Mouse (Mus musculus) thymus, postnatal 14 days (tissue): ENCODE measurements around the gene N4bp2l1.

Experiments
- DNase-seq: peaks from one replicate; pipeline ENCODE4 v3.0.0; 2021

Gene N4bp2l1

DNA sequence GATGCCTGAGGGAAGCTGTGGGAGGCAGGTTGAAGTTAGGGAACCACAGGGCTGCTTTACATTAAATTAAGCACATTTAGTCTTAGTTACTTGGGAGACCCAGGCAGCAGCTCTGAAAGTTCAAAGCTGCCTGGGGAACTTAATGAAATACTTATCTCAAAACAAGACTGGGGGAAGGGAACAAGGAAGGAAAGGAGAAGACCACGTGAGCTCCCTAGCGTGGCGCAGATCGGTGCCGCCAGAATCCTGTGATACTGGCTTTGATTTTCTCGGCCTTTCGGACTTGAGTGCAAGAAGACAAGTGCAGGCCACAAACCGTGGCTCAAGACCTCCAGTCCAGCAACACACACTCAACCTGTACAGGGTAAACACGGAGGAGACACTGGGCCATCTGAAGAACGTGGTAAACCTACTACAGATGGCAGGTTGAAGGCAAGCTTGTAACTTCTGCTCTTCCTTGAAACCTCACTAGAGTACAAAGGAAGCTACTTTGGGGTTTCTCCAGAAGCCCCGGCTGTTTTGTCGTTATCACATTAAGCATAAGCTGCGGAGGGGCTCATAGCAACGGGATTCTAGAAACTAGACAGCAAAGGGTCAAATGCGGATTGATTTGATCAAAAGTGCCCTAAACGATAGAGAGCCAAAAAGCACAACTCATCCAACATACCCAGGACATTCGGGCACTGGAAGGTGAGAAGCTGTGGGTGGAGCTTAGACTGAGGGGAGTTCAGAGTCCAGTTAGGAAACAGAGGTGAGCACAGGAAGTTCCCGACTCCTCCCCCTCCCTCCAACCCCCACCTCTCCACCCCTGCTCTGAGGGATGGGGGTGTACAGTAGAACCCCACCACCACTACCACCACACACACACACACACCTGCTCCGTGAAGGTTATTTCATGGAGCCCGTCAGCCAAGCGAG, 1.5 kb upstream of the N4bp2l1 start:
- peak; percentile 41 for DNase-seq

DNA sequence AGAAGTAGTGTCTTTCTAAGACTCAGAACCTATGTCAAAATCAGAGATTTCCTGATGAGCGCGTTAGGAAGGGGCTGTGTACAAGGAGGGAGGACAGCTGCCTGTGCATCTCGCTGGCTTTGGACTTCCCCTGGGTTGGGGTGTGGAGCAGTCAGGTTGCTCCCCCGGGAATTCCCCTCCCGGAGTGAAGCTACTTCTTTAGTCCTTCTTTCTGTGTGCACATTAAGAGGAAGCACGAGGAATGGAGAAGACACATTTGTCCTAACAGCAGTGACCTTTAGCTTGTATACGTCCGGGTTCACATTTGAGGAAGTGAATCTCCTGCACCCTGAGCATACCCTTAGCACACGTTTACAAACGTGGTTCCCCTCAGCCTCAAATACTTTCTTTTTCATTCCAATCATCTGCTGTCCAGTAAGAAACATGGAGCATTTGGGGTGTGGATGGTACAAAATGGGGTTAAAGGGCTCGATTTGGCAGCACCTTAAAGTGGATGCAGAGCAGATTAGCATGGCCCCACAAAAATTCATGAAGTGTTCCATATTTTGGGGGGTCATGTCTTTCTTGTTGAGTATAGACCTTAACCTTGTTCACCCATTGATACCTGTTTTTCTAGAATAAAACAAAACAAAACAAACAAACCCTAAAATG, 1.5 kb downstream of the N4bp2l1 start:
- no peak for DNase-seq

- DNase-seq = no peak
Observed at GRCm38 (mm10) chr5:150594649-150595339, 2.2 kb downstream of the N4bp2l1 start.

GRCm38 (mm10) chr5:150593756-150594648, 3.0 kb downstream of the N4bp2l1 start:
- DNase-seq = peak; percentile 73

DNA sequence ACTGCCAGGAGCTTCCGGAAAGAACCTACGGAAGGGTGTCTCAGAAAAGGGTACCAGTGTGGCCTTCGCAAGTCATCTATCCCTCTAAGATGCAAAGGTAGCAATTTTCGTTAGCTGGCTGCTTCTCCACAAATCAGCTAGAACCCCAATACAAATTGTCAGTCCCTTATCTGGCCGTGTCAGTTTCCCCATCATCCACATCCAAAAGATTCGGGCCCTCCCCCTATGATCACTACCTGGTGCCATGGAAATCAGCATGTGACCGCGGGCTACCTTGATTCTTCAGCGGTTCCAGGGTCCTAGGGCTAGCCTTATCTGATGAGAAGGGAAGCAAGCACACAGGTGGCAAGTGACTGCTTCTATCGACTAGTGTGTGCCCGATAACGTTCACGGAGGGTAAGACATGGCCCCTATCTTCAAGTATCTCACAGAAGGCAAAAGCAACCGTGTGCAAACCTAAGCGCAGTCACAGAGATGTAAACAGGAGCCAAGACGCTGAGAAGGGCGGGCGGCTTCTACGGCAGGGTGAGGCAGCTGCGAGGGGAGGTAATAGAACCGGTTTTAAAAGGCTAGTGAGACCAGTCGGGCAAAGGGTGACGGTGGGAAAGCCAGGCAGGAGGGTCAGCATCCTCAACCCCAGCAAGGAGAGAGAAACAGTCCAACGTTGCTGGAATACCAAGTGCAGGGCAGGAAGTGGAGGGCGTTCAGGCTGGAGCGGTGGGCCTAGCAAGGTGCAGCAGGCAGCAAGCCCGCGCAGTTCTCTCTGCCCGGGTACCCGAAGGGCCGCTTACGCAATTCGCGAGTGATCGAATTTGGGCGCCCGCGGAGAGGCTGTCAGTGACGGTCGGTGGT, 3.9 kb downstream of the N4bp2l1 start:
- peak; percentile 73 for DNase-seq

DNA sequence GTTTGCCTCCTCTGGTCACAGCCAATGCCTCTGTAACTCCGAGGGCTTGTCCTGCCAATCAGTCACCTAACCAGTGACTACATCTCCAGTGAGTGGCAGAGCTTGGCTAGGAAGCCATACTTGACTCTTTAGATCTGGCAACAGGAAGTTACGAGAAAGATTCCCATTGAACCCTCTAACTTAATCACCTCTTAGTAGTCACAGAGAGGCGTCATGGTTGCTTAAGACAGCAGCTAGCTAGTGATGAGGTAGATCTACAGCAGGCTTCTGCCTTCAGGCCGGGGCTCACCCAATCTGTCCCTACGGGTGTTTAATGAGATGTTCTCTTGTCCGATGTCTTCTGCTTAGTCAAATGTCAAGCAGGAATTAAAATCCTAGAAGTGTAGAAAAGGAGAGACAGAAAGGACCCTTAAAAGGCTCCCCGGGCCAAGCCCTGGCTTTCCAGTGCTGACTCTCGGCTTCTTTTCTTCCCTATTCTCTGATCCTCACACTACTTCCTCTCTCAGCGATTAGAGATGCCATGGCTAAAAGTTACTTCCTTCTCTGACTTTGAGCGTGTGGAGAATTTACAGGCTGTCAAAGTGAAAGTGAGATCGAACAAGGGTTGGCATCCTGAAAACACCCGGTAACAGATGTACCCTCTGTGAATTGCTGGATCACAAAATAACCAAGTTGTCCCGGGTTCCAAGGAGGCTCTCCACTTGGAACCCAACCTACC, 4.6 kb downstream of the N4bp2l1 start:
- DNase-seq = peak; percentile 21

- DNase-seq = no peak
Observed at GRCm38 (mm10) chr5:150589945-150590344, 7.0 kb downstream of the N4bp2l1 start.

DNA sequence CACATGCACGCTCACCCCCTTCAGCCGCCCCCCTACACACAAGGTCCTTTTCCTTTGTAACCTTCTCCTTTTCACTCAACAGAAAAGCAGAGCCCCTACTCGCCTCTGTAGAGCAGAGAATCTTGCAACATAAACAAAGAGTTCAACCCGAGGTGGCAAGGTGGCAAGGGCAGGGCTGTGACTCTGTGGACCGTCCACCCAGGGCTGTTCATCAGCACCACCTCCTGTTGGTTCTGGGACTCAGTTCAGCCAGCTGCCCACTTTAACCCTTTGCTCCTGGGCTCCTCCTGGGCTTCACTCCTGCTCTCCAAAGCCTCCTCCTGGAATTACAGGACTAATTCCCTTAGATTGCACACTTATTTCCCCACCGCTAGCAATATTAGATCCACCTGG, 12.7 kb downstream of the N4bp2l1 start:
- no peak for DNase-seq

GRCm38 (mm10) chr5:150583622-150584336, 13.2 kb downstream of the N4bp2l1 start:
- DNase-seq = no peak

DNA sequence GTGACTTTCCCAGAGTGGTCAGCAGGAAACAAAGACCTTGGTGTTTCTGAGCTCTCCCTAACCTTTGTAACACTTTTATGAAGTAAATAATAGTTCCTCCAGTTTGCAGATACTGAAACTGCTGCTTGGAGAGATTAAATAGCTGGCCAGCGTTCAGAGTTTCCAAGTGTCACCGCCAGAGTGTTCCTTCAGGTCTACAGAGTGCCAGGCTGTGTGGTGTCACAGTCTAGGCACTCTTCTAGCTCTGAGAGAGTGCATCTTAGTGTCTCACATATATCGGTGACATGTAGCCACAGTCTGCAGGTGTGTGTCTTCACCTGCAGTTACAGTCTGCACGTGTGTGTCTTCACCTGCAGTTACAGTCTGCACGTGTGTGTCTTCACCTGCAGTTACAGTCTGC, 13.8 kb downstream of the N4bp2l1 start:
- no peak for DNase-seq

DNA sequence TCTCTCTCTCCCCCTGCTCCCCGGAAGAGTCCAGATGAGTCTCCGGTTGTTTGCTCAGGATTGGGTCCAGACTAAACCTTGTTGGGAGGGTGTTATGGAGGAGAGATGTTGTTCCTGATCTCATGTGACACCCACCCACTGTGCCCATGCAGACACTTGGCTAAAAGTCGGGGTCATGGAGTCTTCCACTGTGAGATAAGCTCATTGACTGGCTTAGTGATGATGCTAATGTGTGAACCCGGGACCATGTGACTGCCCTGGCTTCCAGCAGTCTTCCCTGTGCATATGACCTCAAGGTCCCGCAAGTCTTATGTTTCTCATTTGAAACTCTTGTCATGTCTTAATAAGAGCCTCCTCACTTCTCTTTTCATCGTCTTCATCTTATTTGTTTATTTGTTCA, 15.8 kb downstream of the N4bp2l1 start:
- DNase-seq = no peak

DNA sequence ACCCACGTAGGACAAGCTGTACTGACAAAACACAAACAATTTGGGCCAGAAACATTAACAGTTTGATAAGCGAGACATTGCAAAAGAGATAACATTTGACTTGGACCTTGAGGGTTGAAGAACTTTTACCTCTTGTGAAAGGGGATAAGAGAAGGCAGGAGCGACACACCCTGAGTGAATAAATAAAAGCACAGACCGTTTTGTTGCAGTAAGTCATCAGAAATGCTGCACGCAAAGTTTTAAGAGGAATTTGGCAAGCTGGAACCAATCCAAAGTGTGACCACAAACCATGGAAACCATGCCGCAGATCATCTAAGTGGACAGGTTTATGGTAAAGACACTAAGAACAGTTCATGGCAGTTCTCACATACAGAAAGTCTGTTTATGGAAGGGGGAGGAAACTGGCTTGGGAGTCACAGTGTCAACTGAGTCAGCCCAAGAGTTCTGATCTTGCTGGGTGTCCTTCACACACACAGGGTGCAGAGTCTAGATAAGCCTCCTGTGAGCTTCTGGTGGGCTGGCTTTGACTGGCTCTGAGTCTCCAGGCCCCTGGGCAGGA, 18.3 kb downstream of the N4bp2l1 start:
- no peak for DNase-seq

GRCm38 (mm10) chr5:150576832-150577231, 20.2 kb downstream of the N4bp2l1 start:
- no peak for DNase-seq

GRCm38 (mm10) chr5:150574885-150575284, 22.1 kb downstream of the N4bp2l1 start:
- no peak for DNase-seq

GRCm38 (mm10) chr5:150574403-150574802, 22.6 kb downstream of the N4bp2l1 start:
- no peak for DNase-seq

GRCm38 (mm10) chr5:150570496-150571219, 26.3 kb downstream of the N4bp2l1 start:
- DNase-seq = no peak

DNA sequence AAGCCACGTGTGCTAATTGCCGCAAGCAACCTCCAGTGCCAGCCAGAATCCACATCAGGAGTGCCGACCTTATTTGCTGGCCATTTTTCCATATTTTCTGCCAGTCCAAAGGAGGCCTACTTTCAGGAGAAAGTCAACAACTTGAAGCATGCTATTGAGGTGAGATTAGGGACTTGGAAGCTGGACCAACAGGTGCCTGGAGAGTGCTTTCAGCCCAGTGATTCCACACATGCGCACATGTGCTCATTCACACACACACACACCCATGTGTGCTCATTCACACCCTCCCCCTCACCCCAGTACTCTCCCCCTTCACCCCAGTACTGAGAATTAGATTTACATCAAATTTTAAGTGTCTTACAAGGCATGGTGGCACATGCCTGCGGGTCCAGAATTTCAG, 30.0 kb downstream of the N4bp2l1 start:
- DNase-seq = no peak

DNA sequence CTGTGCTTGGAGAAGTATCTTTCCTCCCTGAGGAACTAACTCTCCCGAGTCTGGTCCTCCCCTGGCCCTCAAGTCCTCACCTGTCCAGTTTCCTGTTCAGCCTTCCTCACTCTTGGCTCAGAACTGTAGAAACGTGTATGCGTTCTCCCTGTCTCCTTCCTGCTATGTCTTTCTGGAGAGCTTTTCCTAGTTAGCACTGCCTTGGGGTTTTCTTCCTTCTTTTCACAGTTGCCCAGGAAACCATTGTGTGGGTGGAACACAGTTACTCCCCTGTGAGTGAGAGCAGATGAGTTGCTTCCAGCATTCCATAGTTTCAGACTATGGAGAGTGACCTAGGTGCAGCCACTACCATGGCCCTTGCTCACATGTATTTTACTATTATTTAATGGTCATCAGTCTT, 30.8 kb downstream of the N4bp2l1 start:
- no peak for DNase-seq

GRCm38 (mm10) chr5:150564426-150564825, 32.6 kb downstream of the N4bp2l1 start:
- no peak for DNase-seq
